18 mouse cellular contexts compared by ENCODE assay signal in the genomic region with DNA sequence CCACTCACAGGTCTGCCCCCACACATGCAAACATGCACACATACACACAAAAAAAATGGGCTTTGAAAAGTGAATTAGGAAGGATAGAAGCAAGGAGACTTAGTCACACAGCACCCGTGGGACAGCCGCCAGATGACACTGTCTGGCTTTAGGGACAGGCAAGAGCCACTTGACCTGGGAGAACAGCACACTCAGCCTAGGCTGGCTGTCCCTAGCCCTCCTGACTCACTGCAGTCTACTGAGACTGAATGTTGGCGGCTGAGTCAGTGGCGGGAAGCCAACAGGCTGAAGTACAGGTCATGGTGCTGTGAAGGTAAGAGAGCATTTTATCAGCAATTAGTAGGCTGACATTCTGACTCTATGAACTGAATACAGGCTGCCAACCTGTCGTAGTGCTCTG. TPM values are rescaled to one million over a fixed set of nuclear protein-coding genes. Genes with fewer than 3 reads are reported as not detected.
A peak's percentile ranks its signal among the peaks of the same experiment; 100 is the strongest.
DNase-seq lines count a peak whose midpoint lies in the region.
"Had no signal": no experiment of that assay in that cellular context is flagged by ENCODE, and none has a peak within 500 bp of the region (broad histone marks: within the 10 kb centered on the region; RNA-seq: fewer than 3 reads in every experiment).

No protein-coding gene starts in this region.

- H3K36me3 ChIP-seq in midbrain, embryonic 10.5 days, result no peaks in the 10 kb centered on the region
- H3K36me3 ChIP-seq: embryonic facial prominence, embryonic 12.5 days; limb, embryonic 13.5 days; midbrain, embryonic 13.5 days had no signal

- WGBS in midbrain, embryonic 10.5 days, result 83% methylated on average over 5 of the region's 5 CpGs

- H3K27ac ChIP-seq in midbrain, embryonic 10.5 days (replicated peaks), result no peak overlapping the region
- H3K27ac ChIP-seq: embryonic facial prominence, embryonic 12.5 days; left cerebral cortex, adult 2 months; limb, embryonic 13.5 days; macrophage; midbrain, embryonic 13.5 days had no signal

- peaks cover 14% of the 10 kb centered on the region; the same call in 1 of the 2 replicates for H3K27me3 ChIP-seq in midbrain, embryonic 10.5 days (ENCODE audit: low read depth, poor library complexity, severe bottlenecking)
- H3K27me3 ChIP-seq: Patski had no signal

- H3K4me3 ChIP-seq in midbrain, embryonic 10.5 days, result no peak overlapping the region
- H3K4me3 ChIP-seq: embryonic facial prominence, embryonic 12.5 days; left cerebral cortex, adult 2 months; limb, embryonic 13.5 days; midbrain, embryonic 13.5 days had no signal

- no peaks in the 10 kb centered on the region for H3K9me3 ChIP-seq in midbrain, embryonic 10.5 days (replicated peaks)
- H3K9me3 ChIP-seq: embryonic facial prominence, embryonic 12.5 days; limb, embryonic 13.5 days; midbrain, embryonic 13.5 days had no signal

- DNase-seq in adrenal gland, adult (ENCODE audit: inconsistent age in 2 of 2, low spot score in 1 of 2), result peak; percentile 75 to 82
- DNase-seq in adrenal gland, postnatal 4 days (ENCODE audit: low spot score in 2 of 2), result no peak
- DNase-seq in kidney, adult 9 months, result peak; percentile 27
- DNase-seq in kidney, postnatal 4 days, result no peak
- peak; percentile 76 for DNase-seq in adrenal gland, postnatal 25 days
- peak; percentile 12 for DNase-seq in kidney, postnatal 14 days
- no peak for DNase-seq in midbrain, embryonic 10.5 days (ENCODE audit: low spot score)
- DNase-seq in ovary, postnatal 36 days (ENCODE audit: low spot score), result no peak
- DNase-seq: gastrocnemius, postnatal 10 days; liver, postnatal 0 days; thymus, postnatal 4 days had no signal

- peaks cover 5% of the 10 kb centered on the region; the same call in 1 of the 2 replicates for H3K4me1 ChIP-seq in midbrain, embryonic 10.5 days
- H3K4me1 ChIP-seq: embryonic facial prominence, embryonic 12.5 days; limb, embryonic 13.5 days; midbrain, embryonic 13.5 days had no signal

RNA-seq across cellular contexts. Expression of gene Prok2, which starts 8.5 kb away (rescaled TPM):
- total RNA-seq in adrenal gland, postnatal 4 days (2021), result under 1 TPM in 1 of 2 experiments, not detected in 1; 0.25 TPM
- not detected in 2 replicates for total RNA-seq in adrenal gland, postnatal 25 days (2021)
- polyA plus RNA-seq in midbrain, embryonic 10.5 days (2016; fragmentation: Nextera tagmentation; extraction: Ambion mirVana), result not detected in 2 replicates
- polyA plus RNA-seq: heart, embryonic 16.5 days; macrophage; Patski had no signal

RNA-seq across cellular contexts. Expression of gene Gpr27, which starts 42.2 kb away (rescaled TPM):
- total RNA-seq in adrenal gland, postnatal 4 days (2021), result 1 to 10 TPM; 7.2 to 7.3 TPM
- 2.0 and 2.5 TPM in 2 replicates for total RNA-seq in adrenal gland, postnatal 25 days (2021)
- polyA plus RNA-seq in midbrain, embryonic 10.5 days (2016; fragmentation: Nextera tagmentation; extraction: Ambion mirVana), result 1.1 and 1.3 TPM in 2 replicates
- polyA plus RNA-seq: macrophage had no signal

Comparison
In these comparisons a context has a peak if more than half of its experiments do, and no peak if none do; other contexts are left out.
1. DNase-seq: peak in adrenal gland, adult (2 of 2), kidney, adult 9 months (single experiment), adrenal gland, postnatal 25 days (single experiment) and kidney, postnatal 14 days (single experiment); none in adrenal gland, postnatal 4 days (0 of 2), kidney, postnatal 4 days (0 of 2), midbrain, embryonic 10.5 days (single experiment) and ovary, postnatal 36 days (single experiment).